Mouse (Mus musculus): ENCODE data around the gene B4galnt3. TPM values are rescaled to one million over a fixed set of nuclear protein-coding genes. Genes with fewer than 3 reads are reported as not detected.
A peak's percentile ranks its signal among the peaks of the same experiment; 100 is the strongest.

Gene B4galnt3
- total and polyA plus RNA-seq, 2 experiments from 2014 or later, result 0.16 to 1.2 TPM

DNA sequence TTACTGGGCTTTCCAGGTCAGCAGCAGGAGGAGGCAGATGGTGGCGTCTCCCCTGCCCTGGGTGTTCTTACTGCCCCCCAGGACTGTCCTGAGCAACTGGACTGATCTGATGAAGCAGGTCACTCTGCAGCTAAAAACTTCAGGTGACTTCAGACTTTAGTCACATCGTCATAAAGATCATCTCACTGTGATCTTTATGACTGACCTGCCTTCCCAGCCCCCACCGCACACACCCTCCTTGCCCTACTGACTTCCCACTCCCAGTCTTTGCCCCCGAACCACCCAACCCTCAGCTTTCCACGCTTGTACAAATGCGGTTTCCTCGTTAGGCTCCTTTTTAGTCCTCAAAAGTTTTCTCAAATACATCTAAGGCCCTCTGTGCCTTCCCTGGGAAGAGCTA lies 67.3 kb downstream of the B4galnt3 start:
- Histone ChIP-seq H3K9ac (no peak overlapping the region), H3K4me2 (ENCODE audit: low read depth) (no peak overlapping the region), H3K9me3 (ENCODE audit: low read length) (no peaks in the 10 kb centered on the region), H3K4me3 (ENCODE audit: low read depth, low read length) (no peak overlapping the region), H3K36me3 (ENCODE audit: insufficient read depth) (no peaks in the 10 kb centered on the region), H3K4me1 (ENCODE audit: insufficient read depth) (no peaks in the 10 kb centered on the region), H3K27ac (ENCODE audit: low read depth, low read length) (no peak overlapping the region), H3K27me3 (ENCODE audit: insufficient read depth, low read length) (no peaks in the 10 kb centered on the region)
- DNase-seq, result no peak
- TF ChIP-seq CTCF (IDR thresholded peaks at IDR 0.05; ENCODE audit: low read depth), result no peak
- WGBS, result 75% methylated on average over 7 of the region's 7 CpGs
- no peak for ATAC-seq

DNA sequence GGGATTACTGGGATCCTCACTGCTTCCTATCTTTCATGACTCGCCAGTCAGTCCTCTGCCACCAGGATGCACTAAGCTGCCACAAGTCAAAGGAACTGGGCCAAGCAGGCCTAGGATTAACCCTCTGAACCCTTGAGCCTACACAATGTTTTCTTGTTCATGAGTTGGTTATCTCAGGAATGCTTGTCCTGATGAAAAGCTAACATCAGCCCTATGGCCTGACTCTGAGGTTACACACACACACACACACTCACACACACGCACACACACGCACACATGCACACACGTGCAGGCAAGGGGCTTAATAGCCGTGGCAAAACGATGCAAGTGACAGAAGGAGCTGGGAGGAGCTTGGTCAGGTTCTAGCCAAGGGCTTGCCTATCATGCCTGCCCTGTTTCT lies 69.0 kb downstream of the B4galnt3 start:
- H3K36me3 ChIP-seq (ENCODE audit: insufficient read depth), result no peaks in the 10 kb centered on the region
- no peaks in the 10 kb centered on the region for H3K4me1 ChIP-seq (ENCODE audit: insufficient read depth)
- no peak for TF ChIP-seq CTCF (IDR thresholded peaks at IDR 0.05; ENCODE audit: low read depth)
- no peak overlapping the region for H3K9ac ChIP-seq
- H3K9me3 ChIP-seq (ENCODE audit: low read length), result no peaks in the 10 kb centered on the region
- 65% methylated on average over 6 of the region's 6 CpGs for WGBS
- H3K4me3 ChIP-seq (ENCODE audit: low read depth, low read length), result no peak overlapping the region
- no peak overlapping the region for H3K4me2 ChIP-seq (ENCODE audit: low read depth)
- DNase-seq (no peak), ATAC-seq (no peak)
- no peaks in the 10 kb centered on the region for H3K27me3 ChIP-seq (ENCODE audit: insufficient read depth, low read length)
- no peak overlapping the region for H3K27ac ChIP-seq (ENCODE audit: low read depth, low read length)

DNA sequence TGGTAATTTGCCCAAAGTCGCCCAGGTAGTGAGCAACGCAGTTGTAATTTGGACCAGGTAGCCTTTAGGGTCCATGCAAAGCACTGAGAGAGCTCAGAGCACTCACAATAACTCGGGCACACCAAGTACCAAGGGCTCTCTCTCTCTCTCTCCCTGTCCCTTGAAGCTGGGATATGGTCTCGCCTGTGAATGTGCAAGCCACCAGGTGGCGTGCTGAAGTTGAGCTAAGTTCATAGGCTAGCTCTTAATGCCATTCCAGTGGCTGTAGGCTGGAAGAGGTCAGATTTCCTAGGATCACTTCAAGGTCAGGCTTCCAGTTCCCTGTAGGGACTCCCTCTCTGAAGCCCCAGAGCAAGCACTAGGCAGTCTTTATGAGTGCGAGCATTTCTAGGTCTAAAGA lies 71.7 kb downstream of the B4galnt3 start:
- peak; percentile 61 for TF ChIP-seq CTCF (IDR thresholded peaks at IDR 0.05; ENCODE audit: low read depth)
- no peaks in the 10 kb centered on the region for H3K4me1 ChIP-seq (ENCODE audit: insufficient read depth)
- no peak overlapping the region for H3K9ac ChIP-seq
- H3K4me3 ChIP-seq (ENCODE audit: low read depth, low read length), result no peak overlapping the region
- WGBS, result 39% methylated on average over 6 of the region's 6 CpGs
- no peaks in the 10 kb centered on the region for H3K27me3 ChIP-seq (ENCODE audit: insufficient read depth, low read length)
- DNase-seq (peak; percentile 11), ATAC-seq (no peak)
- no peak overlapping the region for H3K4me2 ChIP-seq (ENCODE audit: low read depth)
- H3K36me3 ChIP-seq (ENCODE audit: insufficient read depth), result no peaks in the 10 kb centered on the region
- no peaks in the 10 kb centered on the region for H3K9me3 ChIP-seq (ENCODE audit: low read length)
- H3K27ac ChIP-seq (ENCODE audit: low read depth, low read length), result no peak overlapping the region

DNA sequence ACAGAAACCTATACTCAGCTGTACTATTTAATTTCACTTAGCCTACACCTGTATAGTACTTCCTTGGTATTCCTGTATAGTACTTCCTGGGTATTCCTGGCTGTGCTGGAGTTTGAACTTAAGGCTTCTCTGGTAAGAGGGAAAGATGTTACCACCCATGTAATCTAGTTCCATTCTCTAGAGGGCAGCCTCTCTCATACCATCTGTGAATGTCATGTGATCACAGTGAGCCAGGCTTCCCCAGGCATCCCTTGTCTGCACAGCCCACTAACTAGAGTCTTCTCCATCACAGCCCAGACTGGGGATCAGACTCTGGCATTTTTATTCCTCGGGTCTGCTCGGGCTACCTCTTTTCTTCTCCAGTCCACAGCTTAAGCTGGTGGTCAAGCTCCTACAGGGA lies 75.1 kb downstream of the B4galnt3 start:
- ATAC-seq (no peak), DNase-seq (no peak)
- H3K4me2 ChIP-seq (ENCODE audit: low read depth), result no peak overlapping the region
- no peak overlapping the region for H3K9ac ChIP-seq
- no peaks in the 10 kb centered on the region for H3K9me3 ChIP-seq (ENCODE audit: low read length)
- H3K27me3 ChIP-seq (ENCODE audit: insufficient read depth, low read length), result no peaks in the 10 kb centered on the region
- no peaks in the 10 kb centered on the region for H3K4me1 ChIP-seq (ENCODE audit: insufficient read depth)
- H3K27ac ChIP-seq (ENCODE audit: low read depth, low read length), result no peak overlapping the region
- 85% methylated on average over 2 of the region's 2 CpGs for WGBS
- no peaks in the 10 kb centered on the region for H3K36me3 ChIP-seq (ENCODE audit: insufficient read depth)
- no peak for TF ChIP-seq CTCF (IDR thresholded peaks at IDR 0.05; ENCODE audit: low read depth)
- H3K4me3 ChIP-seq (ENCODE audit: low read depth, low read length), result no peak overlapping the region

- TF ChIP-seq CTCF (IDR thresholded peaks at IDR 0.05; ENCODE audit: low read depth), result no peak
- no peak for ATAC-seq
- WGBS, result 89% methylated on average over 1 of the region's 1 CpGs
Observed at GRCm38 (mm10) chr6:120216702-120217101, 77.7 kb downstream of the B4galnt3 start.

GRCm38 (mm10) chr6:120211536-120211935 lies 82.8 kb downstream of the B4galnt3 start:
- Histone ChIP-seq H3K27ac (ENCODE audit: low read depth, low read length) (no peak overlapping the region), H3K9ac (no peak overlapping the region), H3K36me3 (ENCODE audit: insufficient read depth) (no peaks in the 10 kb centered on the region), H3K4me3 (ENCODE audit: low read depth, low read length) (no peak overlapping the region), H3K4me2 (ENCODE audit: low read depth) (no peak overlapping the region), H3K27me3 (ENCODE audit: insufficient read depth, low read length) (no peaks in the 10 kb centered on the region), H3K9me3 (ENCODE audit: low read length) (no peaks in the 10 kb centered on the region), H3K4me1 (ENCODE audit: insufficient read depth) (no peaks in the 10 kb centered on the region)
- 77% methylated on average over 6 of the region's 6 CpGs for WGBS
- ATAC-seq, result no peak
- no peak for TF ChIP-seq CTCF (IDR thresholded peaks at IDR 0.05; ENCODE audit: low read depth)
- DNase-seq, result no peak

More at GRCm38 (mm10) chr6:120216702-120217101, 77.7 kb downstream of the B4galnt3 start:
- Histone ChIP-seq H3K27ac (ENCODE audit: low read depth, low read length) (no peak overlapping the region), H3K4me2 (ENCODE audit: low read depth) (no peak overlapping the region), H3K4me3 (ENCODE audit: low read depth, low read length) (no peak overlapping the region), H3K9me3 (ENCODE audit: low read length) (no peaks in the 10 kb centered on the region), H3K4me1 (ENCODE audit: insufficient read depth) (no peaks in the 10 kb centered on the region), H3K9ac (no peak overlapping the region), H3K36me3 (ENCODE audit: insufficient read depth) (no peaks in the 10 kb centered on the region), H3K27me3 (ENCODE audit: insufficient read depth, low read length) (no peaks in the 10 kb centered on the region)
- no peak for DNase-seq

DNA sequence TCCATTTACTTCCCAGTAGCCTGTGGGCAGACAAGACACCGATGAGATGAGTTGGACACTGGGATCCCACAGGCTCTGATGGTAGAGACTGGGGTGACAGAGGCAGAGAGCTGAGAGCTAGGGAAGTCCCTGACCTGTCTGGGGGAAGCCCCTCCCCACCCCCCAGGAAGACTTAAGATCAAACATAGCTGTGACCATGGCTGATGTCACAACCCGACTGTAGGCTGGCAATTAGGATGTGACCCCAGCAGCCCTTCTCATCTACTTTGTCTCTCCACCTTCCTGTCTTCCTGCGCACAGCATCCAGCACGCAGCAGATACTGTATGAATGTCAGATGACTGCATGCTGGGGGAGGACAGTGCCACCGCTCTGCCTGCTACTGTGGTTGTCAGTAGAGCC lies 87.8 kb downstream of the B4galnt3 start:
- Histone ChIP-seq H3K9me3 (ENCODE audit: low read length) (no peaks in the 10 kb centered on the region), H3K4me1 (ENCODE audit: insufficient read depth) (no peaks in the 10 kb centered on the region), H3K9ac (no peak overlapping the region), H3K27ac (ENCODE audit: low read depth, low read length) (no peak overlapping the region), H3K27me3 (ENCODE audit: insufficient read depth, low read length) (no peaks in the 10 kb centered on the region; the same call in 1 of the 2 replicates), H3K36me3 (ENCODE audit: insufficient read depth) (no peaks in the 10 kb centered on the region), H3K4me2 (ENCODE audit: low read depth) (no peak overlapping the region), H3K4me3 (ENCODE audit: low read depth, low read length) (no peak overlapping the region)
- DNase-seq (no peak), ATAC-seq (no peak)
- TF ChIP-seq CTCF (IDR thresholded peaks at IDR 0.05; ENCODE audit: low read depth), result no peak
- 88% methylated on average over 5 of the region's 5 CpGs for WGBS

GRCm38 (mm10) chr6:120202406-120202805 lies 92.0 kb downstream of the B4galnt3 start:
- no peak overlapping the region for H3K4me3 ChIP-seq (ENCODE audit: low read depth, low read length)
- DNase-seq (no peak), ATAC-seq (no peak)
- 0 out of 2 replicates have a peak, but pooled peaks cover 4% of the 10 kb centered on the region for H3K4me1 ChIP-seq (ENCODE audit: insufficient read depth)
- H3K9me3 ChIP-seq (ENCODE audit: low read length), result no peaks in the 10 kb centered on the region
- H3K4me2 ChIP-seq (ENCODE audit: low read depth), result no peak overlapping the region
- H3K36me3 ChIP-seq (ENCODE audit: insufficient read depth), result no peaks in the 10 kb centered on the region
- no peak overlapping the region for H3K27ac ChIP-seq (ENCODE audit: low read depth, low read length)
- 38% methylated on average over 8 of the region's 8 CpGs for WGBS
- H3K9ac ChIP-seq, result no peak overlapping the region
- no peaks in the 10 kb centered on the region; the same call in 1 of the 2 replicates for H3K27me3 ChIP-seq (ENCODE audit: insufficient read depth, low read length)
- no peak for TF ChIP-seq CTCF (IDR thresholded peaks at IDR 0.05; ENCODE audit: low read depth)

Measured in forebrain, postnatal 0 days (tissue).